8 mouse cellular contexts compared by ENCODE assay signal in the genomic region with DNA sequence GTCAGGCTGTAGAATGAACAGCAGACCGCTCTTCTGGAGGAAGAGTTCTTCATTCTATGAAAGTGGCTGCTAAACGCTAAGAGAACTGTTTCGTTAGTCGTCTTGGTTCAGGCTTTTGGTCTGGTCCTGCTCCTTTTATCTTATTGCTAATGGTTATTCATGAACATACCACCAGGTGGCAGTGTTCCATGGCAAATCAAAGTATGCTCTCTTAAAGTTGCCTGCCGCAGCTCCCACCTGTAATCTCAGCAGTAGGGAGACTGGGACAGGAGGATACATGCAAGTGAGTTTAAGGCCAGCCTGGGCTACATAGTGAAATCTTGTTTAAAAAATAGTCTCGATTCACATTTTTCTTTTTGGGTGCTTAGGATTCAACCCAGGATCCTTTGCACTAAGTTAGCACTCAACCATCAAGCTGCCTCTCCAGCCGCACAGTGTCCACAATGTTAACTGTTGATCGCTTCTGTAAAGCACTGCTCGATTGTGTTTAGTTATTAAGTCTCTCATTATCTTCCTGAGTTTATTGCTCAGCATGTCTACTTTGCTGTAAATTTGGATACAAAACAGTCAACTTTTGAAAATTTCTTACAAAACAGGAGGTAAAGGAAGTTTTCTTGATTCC. TPM values are rescaled to one million over a fixed set of nuclear protein-coding genes. Genes with fewer than 3 reads are reported as not detected.
DNase-seq lines count a peak whose midpoint lies in the region; ATAC-seq and TF ChIP-seq lines count a peak whose summit lies in the region.
"Had no signal": no experiment of that assay in that cellular context is flagged by ENCODE, and none has a peak within 500 bp of the region (broad histone marks: within the 10 kb centered on the region; RNA-seq: fewer than 3 reads in every experiment).

No protein-coding gene starts in this region.

- no peak overlapping the region for H3K4me2 ChIP-seq in lung, postnatal 0 days (replicated peaks; ENCODE audit: low read depth, low read length)
- H3K4me2 ChIP-seq: limb, embryonic 13.5 days had no signal

- H3K36me3 ChIP-seq in lung, postnatal 0 days (ENCODE audit: insufficient read depth, low read length) = no peaks in the 10 kb centered on the region
- H3K36me3 ChIP-seq: limb, embryonic 13.5 days had no signal

- H3K4me1 ChIP-seq in lung, postnatal 0 days (ENCODE audit: insufficient read depth, low read depth, low read length) = no peaks in the 10 kb centered on the region
- H3K4me1 ChIP-seq: limb, embryonic 13.5 days had no signal

- peak; percentile 60 for DNase-seq in MEL-GATA-1-ER (ENCODE audit: extremely low read depth, low read depth)
- DNase-seq in cerebellum, adult 9-10 months = peak; percentile 61
- peak; percentile 18 to 64 for DNase-seq in frontal cortex, postnatal 36 days (ENCODE audit: low spot score in 2 of 2)
- peak; percentile 64 for DNase-seq in kidney, postnatal 14 days
- peak; percentile 74 for DNase-seq in lung, postnatal 0 days (ENCODE audit: low spot score)
- DNase-seq in right cerebral cortex, postnatal 10 days (ENCODE audit: low spot score in 2 of 2) = peak; percentile 46 to 71

- 32% methylated on average over 9 of the region's 9 CpGs for WGBS in lung, postnatal 0 days

- H3K9me3 ChIP-seq in lung, postnatal 0 days (ENCODE audit: low read length) = no peaks in the 10 kb centered on the region
- H3K9me3 ChIP-seq: limb, embryonic 13.5 days had no signal

- TF ChIP-seq EP300 in lung, postnatal 0 days (IDR thresholded peaks at IDR 0.05) = no peak

- no peak overlapping the region for H3K9ac ChIP-seq in lung, postnatal 0 days (replicated peaks; ENCODE audit: low read depth)
- H3K9ac ChIP-seq: limb, embryonic 13.5 days had no signal

- no peaks in the 10 kb centered on the region for H3K27me3 ChIP-seq in lung, postnatal 0 days (replicated peaks; ENCODE audit: insufficient read depth, low read length)
- H3K27me3 ChIP-seq: limb, embryonic 13.5 days had no signal

- peak; percentile 84 for ATAC-seq in CD4-positive, CD25-positive, alpha-beta regulatory T cell, adult 4 months
- no peak for ATAC-seq in lung, postnatal 0 days

- TF ChIP-seq CTCF in lung, postnatal 0 days (IDR thresholded peaks at IDR 0.05) = peak; percentile 89

- H3K4me3 ChIP-seq in lung, postnatal 0 days (ENCODE audit: low read depth, low read length) = no peak overlapping the region
- H3K4me3 ChIP-seq: limb, embryonic 13.5 days had no signal

- H3K27ac ChIP-seq in lung, postnatal 0 days (ENCODE audit: low read length) = no peak overlapping the region
- H3K27ac ChIP-seq: limb, embryonic 13.5 days had no signal

RNA-seq across cellular contexts. Expression of a gene that starts 35.6 kb away (rescaled TPM):
- 10 to 100 TPM; 37.6 to 51.2 TPM for polyA plus RNA-seq in CD4-positive, CD25-positive, alpha-beta regulatory T cell, adult 4 months (2017; shearing (Covaris generic))
- 53.3 and 53.5 TPM in 2 replicates for polyA plus RNA-seq in lung, postnatal 0 days (2015; fragmentation: Nextera tagmentation; extraction: Ambion mirVana)

RNA-seq across cellular contexts. Expression of a gene that starts 36.0 kb away (rescaled TPM):
- polyA plus RNA-seq in CD4-positive, CD25-positive, alpha-beta regulatory T cell, adult 4 months (2017; shearing (Covaris generic)) = 10 to 100 TPM in 1 of 2 experiments, 1 to 10 TPM in 1; 9.1 to 10.7 TPM
- polyA plus RNA-seq in lung, postnatal 0 days (2015; fragmentation: Nextera tagmentation; extraction: Ambion mirVana) = 4.3 and 5.3 TPM in 2 replicates
